Mouse (Mus musculus) frontal cortex, postnatal 36 days (tissue): ENCODE results near the gene Thbs2.
"Not testable (repeated sequence)": the region's sequence is repeated elsewhere in the genome, so short reads cannot be mapped to it uniquely, and the experiment has no call there.

Experiments
- DNase-seq, 2 experiments: peaks; one replicate each; pipeline ENCODE4 v3.0.0; 2022; ENCODE audit warnings: low spot score in 2 of 2

Thbs2 gene

DNA sequence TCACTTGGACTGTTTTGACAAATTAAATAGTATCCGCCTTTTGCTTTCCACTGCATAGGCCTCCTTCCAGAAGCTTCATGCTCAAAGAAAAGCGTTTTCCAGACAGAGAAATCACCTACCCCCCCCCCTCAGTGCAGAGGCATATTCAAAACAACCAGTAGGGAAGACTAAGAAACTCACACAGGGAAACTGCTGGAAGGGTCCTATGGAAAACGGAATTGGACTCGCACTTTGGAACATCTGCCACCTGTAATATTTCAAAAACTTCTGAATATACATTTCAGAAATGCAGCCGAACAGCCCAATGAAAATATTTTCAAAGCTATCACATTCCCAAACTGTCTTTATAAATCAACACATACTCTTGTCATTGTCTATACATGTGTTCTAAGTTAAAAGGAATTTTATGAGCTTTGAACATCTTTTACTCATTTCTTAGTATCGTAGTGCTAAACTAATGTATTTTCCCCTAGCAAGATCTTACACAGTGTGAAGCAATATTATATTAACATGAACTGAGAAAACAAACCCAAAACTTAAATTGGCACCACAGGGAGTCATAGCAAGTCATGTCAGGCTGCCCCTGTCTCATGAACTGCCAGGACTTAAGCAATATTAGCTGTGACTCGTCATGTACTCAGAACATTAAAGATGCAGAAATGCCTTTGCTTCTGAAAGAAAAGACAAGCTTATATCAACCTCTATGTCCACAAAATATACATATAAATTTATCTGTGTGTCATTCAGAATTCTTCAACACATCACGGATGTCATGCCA lies 58.3 kb downstream of the Thbs2 start:
- no peak for DNase-seq

- no peak for DNase-seq
Measured at GRCm38 (mm10) chr17:14628901-14629300, 65.1 kb downstream of the Thbs2 start.

DNA sequence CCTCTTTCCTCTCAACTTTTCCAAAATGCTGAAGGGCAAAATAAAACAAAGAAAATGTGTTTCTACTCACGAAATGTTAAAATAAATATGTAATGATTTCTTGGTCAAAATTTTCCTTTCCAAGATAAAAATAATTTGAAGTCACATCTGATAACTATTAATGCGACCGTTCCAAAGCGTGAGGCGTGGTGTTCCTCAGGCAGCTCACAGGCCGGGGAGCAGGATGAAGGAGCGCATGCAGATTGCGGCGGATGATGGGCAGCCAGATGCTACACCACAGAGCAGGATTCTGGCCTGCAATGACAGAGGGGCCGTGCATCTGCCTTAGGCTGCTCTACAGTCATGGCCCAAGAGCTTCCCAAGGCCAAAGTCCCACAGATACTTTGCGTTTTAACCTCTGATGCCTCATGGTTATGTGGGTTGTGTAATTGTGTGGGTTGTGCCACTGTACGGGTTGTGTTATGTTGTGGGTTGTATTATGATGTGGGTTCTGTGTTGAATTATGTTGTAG lies 66.2 kb downstream of the Thbs2 start:
- DNase-seq, result no peak

DNA sequence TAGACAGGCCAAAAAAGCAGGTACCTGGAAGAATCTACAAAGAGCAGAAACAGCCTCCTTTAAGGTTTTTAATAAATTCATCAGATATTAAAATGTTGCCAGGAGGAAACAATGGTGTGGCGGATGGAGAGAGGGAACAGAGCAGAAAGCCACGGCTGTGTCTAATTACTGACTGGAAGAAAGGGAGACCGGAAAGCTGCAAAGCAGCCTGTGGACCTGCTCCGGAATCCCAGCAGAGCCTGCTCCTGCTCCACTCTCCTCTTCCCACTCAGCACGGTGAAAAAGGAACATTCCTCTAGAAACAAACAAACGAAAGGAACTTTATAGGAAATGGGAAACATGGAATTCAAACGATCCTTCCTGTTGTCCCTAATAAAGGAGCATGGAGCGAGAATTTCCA lies 69.6 kb downstream of the Thbs2 start:
- no peak for DNase-seq

DNA sequence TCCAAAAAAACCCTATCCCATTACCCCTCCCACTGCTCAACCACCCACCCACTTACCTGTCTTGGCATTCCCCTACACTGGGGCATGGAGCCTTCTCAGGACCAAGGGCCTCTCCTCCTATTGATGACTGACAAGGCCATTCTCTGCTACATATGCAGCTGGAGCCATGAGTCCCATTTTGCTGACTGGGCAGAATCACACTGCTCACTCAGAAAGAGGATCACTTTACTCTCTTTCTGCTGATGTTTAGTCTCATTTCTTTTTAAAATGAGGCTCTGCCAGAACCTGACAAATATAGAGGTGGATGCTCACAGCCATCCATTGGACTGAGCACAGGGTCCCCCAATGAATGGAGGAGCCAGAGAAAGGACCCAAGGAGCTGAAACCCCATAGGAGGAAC lies 73.0 kb downstream of the Thbs2 start:
- DNase-seq, result not testable (repeated sequence)

DNA sequence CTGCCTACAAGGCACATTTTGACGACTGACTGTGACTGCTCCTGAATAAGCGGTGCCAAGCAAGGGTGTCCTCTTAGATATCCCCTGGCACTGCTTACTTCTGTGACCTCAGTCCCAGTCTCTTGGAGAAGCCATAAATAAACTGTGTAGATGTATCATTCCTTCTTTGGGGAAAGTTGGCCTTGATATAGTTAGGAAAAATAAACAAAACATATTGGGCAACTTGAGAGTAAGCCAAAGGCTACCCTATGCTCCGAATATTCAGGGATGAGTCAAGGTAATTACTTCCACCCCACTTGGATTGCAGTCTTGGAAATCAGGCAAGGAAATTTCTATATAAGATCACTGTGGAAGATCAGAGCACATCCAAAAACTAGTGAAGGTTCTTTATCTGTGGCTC lies 74.0 kb downstream of the Thbs2 start:
- no peak for DNase-seq

- no peak for DNase-seq
Measured at GRCm38 (mm10) chr17:14619038-14619437, 75.0 kb downstream of the Thbs2 start.
